In genomic region chr1:80502456-80503165, GRCm38 (mm10) we compare ENCODE assay signal across 23 mouse cellular contexts. TPM values are rescaled to one million over a fixed set of nuclear protein-coding genes. Genes with fewer than 3 reads are reported as not detected.
DNase-seq lines count a peak whose midpoint lies in the region; ATAC-seq lines count a peak whose summit lies in the region.
"Had no signal": no experiment of that assay in that cellular context is flagged by ENCODE, and none has a peak within 500 bp of the region (broad histone marks: within the 10 kb centered on the region; RNA-seq: fewer than 3 reads in every experiment).

No protein-coding gene starts in this region.

- no peaks in the 10 kb centered on the region for H3K4me1 ChIP-seq in embryonic facial prominence, embryonic 14.5 days (ENCODE audit: control insufficient read depth, insufficient read depth, low read length)
- H3K4me1 ChIP-seq in embryonic facial prominence, embryonic 10.5 days, result no peaks in the 10 kb centered on the region
- peaks cover 6% of the 10 kb centered on the region; the same call in 1 of the 2 replicates for H3K4me1 ChIP-seq in forebrain, embryonic 15.5 days
- H3K4me1 ChIP-seq in forebrain, embryonic 12.5 days, result no peaks in the 10 kb centered on the region
- 0 out of 2 replicates have a peak, but pooled peaks cover 3% of the 10 kb centered on the region for H3K4me1 ChIP-seq in forebrain, embryonic 16.5 days (replicated peaks; ENCODE audit: control insufficient read depth, insufficient read depth, low read length)
- H3K4me1 ChIP-seq: hindbrain, embryonic 12.5 days; hindbrain, embryonic 15.5 days; intestine, embryonic 15.5 days had no signal

- H3K27me3 ChIP-seq in embryonic facial prominence, embryonic 14.5 days (replicated peaks; ENCODE audit: control insufficient read depth, insufficient read depth, low read length), result no peaks in the 10 kb centered on the region
- H3K27me3 ChIP-seq in embryonic facial prominence, embryonic 10.5 days (replicated peaks; ENCODE audit: low read depth, poor library complexity, severe bottlenecking), result no peaks in the 10 kb centered on the region
- no peaks in the 10 kb centered on the region for H3K27me3 ChIP-seq in forebrain, embryonic 15.5 days
- H3K27me3 ChIP-seq in forebrain, embryonic 12.5 days, result no peaks in the 10 kb centered on the region
- no peaks in the 10 kb centered on the region for H3K27me3 ChIP-seq in forebrain, embryonic 16.5 days (replicated peaks; ENCODE audit: control insufficient read depth, insufficient read depth, low read length)
- H3K27me3 ChIP-seq: embryonic facial prominence, embryonic 13.5 days; hindbrain, embryonic 12.5 days; hindbrain, embryonic 15.5 days; intestine, embryonic 15.5 days had no signal

- 66% methylated on average over 9 of the region's 9 CpGs for WGBS in embryonic facial prominence, embryonic 14.5 days
- whole genome bisulfite sequencing in embryonic facial prominence, embryonic 10.5 days, result 85% methylated on average over 9 of the region's 9 CpGs
- 77% methylated on average over 9 of the region's 9 CpGs for WGBS in forebrain, embryonic 15.5 days
- WGBS in forebrain, embryonic 12.5 days, result 84% methylated on average over 9 of the region's 9 CpGs
- WGBS in forebrain, embryonic 16.5 days, result 74% methylated on average over 9 of the region's 9 CpGs

- no peak overlapping the region for H3K27ac ChIP-seq in embryonic facial prominence, embryonic 14.5 days (replicated peaks; ENCODE audit: low read depth, low read length)
- no peak overlapping the region for H3K27ac ChIP-seq in embryonic facial prominence, embryonic 10.5 days (replicated peaks)
- no peak overlapping the region for H3K27ac ChIP-seq in forebrain, embryonic 15.5 days (replicated peaks)
- H3K27ac ChIP-seq in forebrain, embryonic 12.5 days, result no peak overlapping the region
- no peak overlapping the region for H3K27ac ChIP-seq in forebrain, embryonic 16.5 days (ENCODE audit: low read length)
- H3K27ac ChIP-seq: embryonic facial prominence, embryonic 13.5 days; hindbrain, embryonic 12.5 days; hindbrain, embryonic 15.5 days; intestine, embryonic 15.5 days had no signal

- H3K4me2 ChIP-seq in embryonic facial prominence, embryonic 14.5 days (ENCODE audit: low read depth, low read length), result no peak overlapping the region
- H3K4me2 ChIP-seq in forebrain, embryonic 15.5 days (replicated peaks), result no peak overlapping the region
- no peak overlapping the region for H3K4me2 ChIP-seq in forebrain, embryonic 12.5 days
- H3K4me2 ChIP-seq in forebrain, embryonic 16.5 days (ENCODE audit: low read length), result no peak overlapping the region
- H3K4me2 ChIP-seq: embryonic facial prominence, embryonic 13.5 days; heart, embryonic 11.5 days; hindbrain, embryonic 12.5 days; hindbrain, embryonic 15.5 days; intestine, embryonic 15.5 days had no signal

- H3K36me3 ChIP-seq in embryonic facial prominence, embryonic 14.5 days (ENCODE audit: control insufficient read depth, insufficient read depth, low read length), result 0 out of 2 replicates have a peak, but pooled peaks cover 4% of the 10 kb centered on the region
- H3K36me3 ChIP-seq in embryonic facial prominence, embryonic 10.5 days (replicated peaks), result no peaks in the 10 kb centered on the region
- no peaks in the 10 kb centered on the region for H3K36me3 ChIP-seq in forebrain, embryonic 15.5 days
- no peaks in the 10 kb centered on the region for H3K36me3 ChIP-seq in forebrain, embryonic 12.5 days (replicated peaks)
- no peaks in the 10 kb centered on the region for H3K36me3 ChIP-seq in forebrain, embryonic 16.5 days (ENCODE audit: control insufficient read depth, insufficient read depth)
- H3K36me3 ChIP-seq: hindbrain, embryonic 12.5 days; hindbrain, embryonic 15.5 days; intestine, embryonic 15.5 days had no signal

- H3K4me3 ChIP-seq in embryonic facial prominence, embryonic 14.5 days (ENCODE audit: low read depth, low read length), result no peak overlapping the region
- H3K4me3 ChIP-seq in embryonic facial prominence, embryonic 10.5 days, result no peak overlapping the region
- H3K4me3 ChIP-seq in forebrain, embryonic 15.5 days, result no peak overlapping the region
- no peak overlapping the region for H3K4me3 ChIP-seq in forebrain, embryonic 12.5 days (replicated peaks)
- H3K4me3 ChIP-seq in forebrain, embryonic 16.5 days (replicated peaks; ENCODE audit: low read length), result no peak overlapping the region
- H3K4me3 ChIP-seq: embryonic facial prominence, embryonic 13.5 days; hindbrain, embryonic 12.5 days; hindbrain, embryonic 15.5 days; intestine, embryonic 15.5 days had no signal

- peak; percentile 55 for DNase-seq in embryonic facial prominence, embryonic 14.5 days (ENCODE audit: low spot score)
- no peak for DNase-seq in embryonic facial prominence, embryonic 10.5 days (ENCODE audit: low spot score)
- DNase-seq: adrenal gland, postnatal 10 days; adrenal gland, postnatal 36 days; cerebellum, adult 11 months; cerebellum, adult 2 months; cerebellum, adult 9-11 months; cerebellum, postnatal 25 days; gastrocnemius, postnatal 10 days; gastrocnemius, postnatal 36 days; kidney, adult 11 months; kidney, adult 8-10 months had no signal

- H3K9ac ChIP-seq in embryonic facial prominence, embryonic 14.5 days (ENCODE audit: low read depth, low read length), result no peak overlapping the region
- H3K9ac ChIP-seq in forebrain, embryonic 15.5 days (replicated peaks), result no peak overlapping the region
- H3K9ac ChIP-seq in forebrain, embryonic 12.5 days, result no peak overlapping the region
- no peak overlapping the region for H3K9ac ChIP-seq in forebrain, embryonic 16.5 days (replicated peaks; ENCODE audit: low read depth, low read length)
- H3K9ac ChIP-seq: embryonic facial prominence, embryonic 13.5 days; hindbrain, embryonic 12.5 days; hindbrain, embryonic 15.5 days; intestine, embryonic 15.5 days had no signal

- ATAC-seq in embryonic facial prominence, embryonic 14.5 days (ENCODE audit: low read depth), result no peak
- ATAC-seq in forebrain, embryonic 15.5 days (replicated peaks), result peak; percentile 57
- ATAC-seq in forebrain, embryonic 12.5 days (ENCODE audit: low FRiP score), result no peak
- peak; percentile 78 for ATAC-seq in forebrain, embryonic 16.5 days
- no peak for ATAC-seq in activated CD4-positive, CD25-positive, alpha-beta regulatory T cell, adult 4 months
- ATAC-seq: intestine, embryonic 15.5 days had no signal

- no peaks in the 10 kb centered on the region for H3K9me3 ChIP-seq in embryonic facial prominence, embryonic 14.5 days (ENCODE audit: control insufficient read depth, low read length)
- H3K9me3 ChIP-seq in embryonic facial prominence, embryonic 10.5 days, result no peaks in the 10 kb centered on the region
- no peaks in the 10 kb centered on the region for H3K9me3 ChIP-seq in forebrain, embryonic 15.5 days
- H3K9me3 ChIP-seq in forebrain, embryonic 12.5 days, result no peaks in the 10 kb centered on the region
- H3K9me3 ChIP-seq in forebrain, embryonic 16.5 days (ENCODE audit: control insufficient read depth, low read length), result no peaks in the 10 kb centered on the region
- H3K9me3 ChIP-seq: embryonic facial prominence, embryonic 13.5 days; hindbrain, embryonic 12.5 days; hindbrain, embryonic 15.5 days; intestine, embryonic 15.5 days had no signal

RNA-seq across cellular contexts. Expression of gene Gm45261, which starts 41.4 kb away (rescaled TPM):
- polyA plus RNA-seq in embryonic facial prominence, embryonic 14.5 days (2014; fragmentation: Nextera tagmentation; extraction: Ambion mirVana), result not detected in 2 replicates
- not detected in 2 replicates for polyA plus RNA-seq in embryonic facial prominence, embryonic 10.5 days (2016; fragmentation: Nextera tagmentation; extraction: Ambion mirVana)
- not detected in 2 replicates for polyA plus RNA-seq in forebrain, embryonic 15.5 days (2015; fragmentation: Nextera tagmentation; extraction: Ambion mirVana)
- polyA plus RNA-seq in forebrain, embryonic 12.5 days (2016; fragmentation: Nextera tagmentation; extraction: Ambion mirVana), result not detected in 2 replicates
- not detected in 2 replicates for polyA plus RNA-seq in forebrain, embryonic 16.5 days (2015; fragmentation: Nextera tagmentation; extraction: Ambion mirVana)
- not detected for polyA plus RNA-seq in activated CD4-positive, CD25-positive, alpha-beta regulatory T cell, adult 4 months (2017; shearing (Covaris generic))
- polyA plus RNA-seq: cerebellum, adult 2 months; embryonic facial prominence, embryonic 13.5 days; heart, embryonic 11.5 days; heart, embryonic 14.5 days; heart, postnatal 0 days; hindbrain, embryonic 12.5 days; hindbrain, embryonic 15.5 days; intestine, embryonic 15.5 days had no signal

Comparison
In these comparisons a context has a peak if more than half of its experiments do, and no peak if none do; other contexts are left out.
1. ATAC-seq: peak in forebrain, embryonic 15.5 days (single experiment) and forebrain, embryonic 16.5 days (single experiment); none in embryonic facial prominence, embryonic 14.5 days (single experiment), forebrain, embryonic 12.5 days (single experiment) and activated CD4-positive, CD25-positive, alpha-beta regulatory T cell, adult 4 months (single experiment).